Mouse (Mus musculus) hindbrain, embryonic 11.5 days (tissue): ENCODE data around the gene Nags. TPM values are rescaled to one million over a fixed set of nuclear protein-coding genes. Genes with fewer than 3 reads are reported as not detected.

Experiments
- ATAC-seq: fragments of 200-750 bp; cut with Nextera tagmentation; 2 replicates; pipeline ENCODE4 v1.8.0; 2017; ENCODE audit warnings: mild to moderate bottlenecking, moderate TSS enrichment, moderate library complexity; ENCODE audit not compliant: low FRiP score
- DNase-seq: peaks from one replicate; pipeline ENCODE4 v3.0.0-alpha.2; 2015; ENCODE audit warnings: low spot score
- H3K27ac ChIP-seq: fragments of 300-500 bp; sonication (generic); 2 replicates; pipeline ENCODE4 v1.5.1; 2014; ENCODE audit warnings: mild to moderate bottlenecking, low read depth, low read length
- H3K27me3 ChIP-seq: fragments of 300-500 bp; sonication (generic); 2 replicates; pipeline ENCODE4 v1.6.1; 2014; ENCODE audit warnings: mild to moderate bottlenecking, low read length, moderate library complexity, mixed read lengths; ENCODE audit not compliant: control insufficient read depth, insufficient read depth
- H3K36me3 ChIP-seq: fragments of 300-500 bp; sonication (generic); 2 replicates; pipeline ENCODE4 v1.6.1; 2014; ENCODE audit warnings: mild to moderate bottlenecking, low read length, moderate library complexity, mixed read lengths; ENCODE audit not compliant: control insufficient read depth, insufficient read depth
- H3K4me1 ChIP-seq: fragments of 300-500 bp; sonication (generic); replicated peaks from 2 replicates; pipeline ENCODE4 v1.6.1; 2014; ENCODE audit warnings: low read length, mixed read lengths; ENCODE audit not compliant: control insufficient read depth, insufficient read depth
- H3K4me2 ChIP-seq: fragments of 300-500 bp; sonication (generic); replicated peaks from 2 replicates; pipeline ENCODE4 v1.6.1; 2014; ENCODE audit warnings: mild to moderate bottlenecking, low read depth, low read length
- H3K4me3 ChIP-seq: fragments of 300-500 bp; sonication (generic); 2 replicates; pipeline ENCODE4 v1.5.1; 2014; ENCODE audit warnings: low read depth, low read length
- H3K9ac ChIP-seq: fragments of 300-500 bp; sonication (generic); 2 replicates; pipeline ENCODE4 v1.6.1; 2014; ENCODE audit warnings: low read depth, low read length
- H3K9me3 ChIP-seq: fragments of 300-500 bp; sonication (generic); 2 replicates; pipeline ENCODE4 v1.6.1; 2016; ENCODE audit warnings: low read length; ENCODE audit not compliant: control insufficient read depth
- WGBS: fragments of 180-500 bp; shearing (Covaris S2); extraction: QIAGEN DNeasy Blood & Tissue Kit; methylation state at CpG from one replicate; pipeline ENCODE4 v1.1.7; 2014; 5-methylcytosine and 5-hydroxymethylcytosine counted together
- polyA plus RNA-seq: library from polyadenylated mRNA; unstranded; fragments of >200 nt; fragmentation: Nextera tagmentation; extraction: Ambion mirVana; gene quantifications from 2 replicates; pipeline ENCODE4 v1.2.1, GENCODE M21; 2014

Nags gene
- polyA plus RNA-seq, 1 experiment from 2014 or later = 0.14 TPM

GRCm38 (mm10) chr11:102167539-102167938 is 22.2 kb downstream of the Nags start:
- H3K4me2 ChIP-seq = no peak overlapping the region
- no peak overlapping the region for H3K9ac ChIP-seq
- no peak overlapping the region for H3K27ac ChIP-seq
- H3K9me3 ChIP-seq = no peaks in the 10 kb centered on the region
- no peaks in the 10 kb centered on the region for H3K4me1 ChIP-seq
- no peaks in the 10 kb centered on the region for H3K27me3 ChIP-seq
- DNase-seq (no peak), ATAC-seq (no peak)
- H3K36me3 ChIP-seq = peaks cover 12% of the 10 kb centered on the region; the same call in 1 of the 2 replicates
- WGBS = 95% methylated on average over 5 of the region's 5 CpGs
- H3K4me3 ChIP-seq = no peak overlapping the region

- H3K36me3 ChIP-seq = peaks cover 10% of the 10 kb centered on the region; the same call in 1 of the 2 replicates
- no peak for ATAC-seq
- no peaks in the 10 kb centered on the region for H3K9me3 ChIP-seq
- no peak overlapping the region for H3K9ac ChIP-seq
- no peak overlapping the region for H3K4me2 ChIP-seq
- H3K4me1 ChIP-seq = no peaks in the 10 kb centered on the region
- H3K27me3 ChIP-seq = no peaks in the 10 kb centered on the region
- 90% methylated on average over 5 of the region's 5 CpGs for WGBS
- H3K27ac ChIP-seq = no peak overlapping the region
- DNase-seq = no peak
- H3K4me3 ChIP-seq = no peak overlapping the region
These were observed 23.4 kb downstream of the Nags start for GRCm38 (mm10) chr11:102168689-102169088.

GRCm38 (mm10) chr11:102179836-102180235 is 34.5 kb downstream of the Nags start:
- H3K9ac ChIP-seq = no peak overlapping the region
- peaks cover 3% of the 10 kb centered on the region; the same call in 1 of the 2 replicates for H3K36me3 ChIP-seq
- no peaks in the 10 kb centered on the region for H3K4me1 ChIP-seq
- ATAC-seq = no peak
- H3K27ac ChIP-seq = no peak overlapping the region
- no peak for DNase-seq
- H3K4me3 ChIP-seq = no peak overlapping the region
- H3K27me3 ChIP-seq = no peaks in the 10 kb centered on the region
- no peak overlapping the region for H3K4me2 ChIP-seq
- no peaks in the 10 kb centered on the region for H3K9me3 ChIP-seq

- Histone ChIP-seq H3K9ac (peak overlapping the region; percentile 89), H3K27me3 (no peaks in the 10 kb centered on the region), H3K4me2 (peak overlapping the region; percentile 72), H3K9me3 (no peaks in the 10 kb centered on the region), H3K4me3 (peak overlapping the region; percentile 87), H3K4me1 (no peaks in the 10 kb centered on the region), H3K27ac (peak overlapping the region; percentile 90), H3K36me3 (0 out of 2 replicates have a peak, but pooled peaks cover 3% of the 10 kb centered on the region)
- 9% methylated on average over 7 of the region's 7 CpGs for WGBS
- DNase-seq (no peak), ATAC-seq (no peak)
These were observed 38.9 kb downstream of the Nags start for GRCm38 (mm10) chr11:102184253-102184645.

- H3K27me3 ChIP-seq = no peaks in the 10 kb centered on the region
- peak; percentile 98 for DNase-seq
- WGBS = under 1% methylated on average over 52 of the region's 70 CpGs
- ATAC-seq = peak; percentile 85
- peak within 1 kb of the TSS; percentile 72 for H3K4me2 ChIP-seq
- H3K9me3 ChIP-seq = no peaks in the 10 kb centered on the region
- peak within 1 kb of the TSS; percentile 89 for H3K9ac ChIP-seq
- H3K4me1 ChIP-seq = no peaks in the 10 kb centered on the region
- H3K4me3 ChIP-seq = peak within 1 kb of the TSS; percentile 87
- H3K36me3 ChIP-seq = 0 out of 2 replicates have a peak, but pooled peaks cover 3% of the 10 kb centered on the region
- peak within 1 kb of the TSS; percentile 90 for H3K27ac ChIP-seq
These were observed 39.6 kb downstream of the Nags start, which contains the start of gene Lsm12 for GRCm38 (mm10) chr11:102184646-102185495. TSS of gene Lsm12 (minus strand) at chr11:102185296.

GRCm38 (mm10) chr11:102185677-102186076 is 40.4 kb downstream of the Nags start:
- ATAC-seq (no peak), DNase-seq (no peak)
- H3K36me3 ChIP-seq = 0 out of 2 replicates have a peak, but pooled peaks cover 3% of the 10 kb centered on the region
- WGBS = 66% methylated on average over 3 of the region's 3 CpGs
- H3K9me3 ChIP-seq = no peaks in the 10 kb centered on the region
- H3K9ac ChIP-seq = peak overlapping the region; percentile 89; the same call in 1 of the 2 replicates
- H3K4me3 ChIP-seq = peak overlapping the region; percentile 87; the same call in 1 of the 2 replicates
- peak overlapping the region; percentile 20 for H3K4me2 ChIP-seq
- H3K27ac ChIP-seq = no peak overlapping the region
- H3K4me1 ChIP-seq = peaks cover 3% of the 10 kb centered on the region; the same call in 1 of the 2 replicates
- no peaks in the 10 kb centered on the region for H3K27me3 ChIP-seq

- no peak for DNase-seq
- Histone ChIP-seq H3K4me2 (no peak overlapping the region), H3K27ac (no peak overlapping the region), H3K9ac (no peak overlapping the region), H3K36me3 (0 out of 2 replicates have a peak, but pooled peaks cover 3% of the 10 kb centered on the region), H3K9me3 (no peaks in the 10 kb centered on the region), H3K4me3 (no peak overlapping the region), H3K27me3 (no peaks in the 10 kb centered on the region), H3K4me1 (peaks cover 7% of the 10 kb centered on the region)
- 86% methylated on average over 1 of the region's 1 CpGs for WGBS
- ATAC-seq = no peak
These were observed 40.9 kb downstream of the Nags start for GRCm38 (mm10) chr11:102186235-102186634.

GRCm38 (mm10) chr11:102188980-102189379 is 43.7 kb downstream of the Nags start:
- no peak for DNase-seq
- no peak overlapping the region for H3K27ac ChIP-seq
- no peaks in the 10 kb centered on the region for H3K27me3 ChIP-seq
- peak overlapping the region; percentile 58 for H3K4me3 ChIP-seq
- peak overlapping the region; percentile 57 for H3K4me2 ChIP-seq
- 0 out of 2 replicates have a peak, but pooled peaks cover 2% of the 10 kb centered on the region for H3K36me3 ChIP-seq
- peak overlapping the region; percentile 59 for H3K9ac ChIP-seq
- WGBS = 68% methylated on average over 6 of the region's 6 CpGs
- no peak for ATAC-seq
- H3K4me1 ChIP-seq = peaks cover 7% of the 10 kb centered on the region
- no peaks in the 10 kb centered on the region for H3K9me3 ChIP-seq
